Mouse (Mus musculus): ENCODE measurements at regions not wholly inside any gene's neighbourhood (a gene's known extent, or its start where the extent isn't known, plus 50 kb on each side); places are given as distances from the start of the nearest gene placed in this dataset.

DNA sequence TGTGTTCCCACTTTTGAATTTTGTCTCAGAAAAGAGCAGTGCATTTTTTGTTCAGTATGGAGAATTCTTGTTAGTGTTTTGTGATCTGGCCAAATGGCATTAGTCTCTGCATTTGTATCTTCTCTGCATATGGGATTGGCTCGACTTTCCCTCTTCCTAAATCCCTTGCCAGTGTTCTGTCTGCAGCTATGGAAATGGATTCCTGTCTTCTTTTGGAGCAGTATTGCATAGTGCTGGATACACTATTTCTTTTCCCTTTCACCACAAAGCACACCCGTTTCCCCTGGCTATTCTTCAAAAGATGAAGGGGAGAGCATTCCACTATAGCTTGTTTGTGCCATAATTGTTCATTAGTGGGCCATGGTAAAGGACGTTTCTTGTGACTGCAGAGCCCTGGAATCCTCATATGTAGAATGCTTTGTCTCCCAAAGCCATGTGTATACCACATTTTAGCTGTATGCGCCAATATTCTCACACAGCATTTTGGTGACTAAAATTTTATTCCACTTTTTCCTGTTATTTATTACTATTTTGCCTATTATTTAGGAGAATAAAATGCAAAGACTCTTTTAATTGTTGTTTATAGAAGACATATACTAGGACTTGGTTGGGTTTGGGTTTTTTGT is 197.8 kb downstream of the Hs3st1 start:
- DNase-seq, result no peak
- 72% methylated on average over 4 of the region's 4 CpGs for WGBS
- H3K36me3 ChIP-seq (ENCODE audit: control insufficient read depth, insufficient read depth, low read length), result no peaks in the 10 kb centered on the region
- H3K4me3 ChIP-seq (ENCODE audit: insufficient read depth, low read depth, low read length), result no peak overlapping the region
- no peak for TF ChIP-seq POLR2A (IDR thresholded peaks at IDR 0.05; ENCODE audit: low read depth, low read length)
- TF ChIP-seq CTCF (conservative IDR thresholded peaks at IDR 0.05; ENCODE audit: insufficient read depth, insufficient read length, low read depth, low read length), result no peak
- H3K27ac ChIP-seq (ENCODE audit: insufficient read depth, low read depth, low read length), result no peak overlapping the region
- no peaks in the 10 kb centered on the region for H3K4me1 ChIP-seq (ENCODE audit: control insufficient read depth, insufficient read depth, low read length)
- no peaks in the 10 kb centered on the region for H3K27me3 ChIP-seq (replicated peaks; ENCODE audit: control insufficient read depth, insufficient read depth, low read length)

DNA sequence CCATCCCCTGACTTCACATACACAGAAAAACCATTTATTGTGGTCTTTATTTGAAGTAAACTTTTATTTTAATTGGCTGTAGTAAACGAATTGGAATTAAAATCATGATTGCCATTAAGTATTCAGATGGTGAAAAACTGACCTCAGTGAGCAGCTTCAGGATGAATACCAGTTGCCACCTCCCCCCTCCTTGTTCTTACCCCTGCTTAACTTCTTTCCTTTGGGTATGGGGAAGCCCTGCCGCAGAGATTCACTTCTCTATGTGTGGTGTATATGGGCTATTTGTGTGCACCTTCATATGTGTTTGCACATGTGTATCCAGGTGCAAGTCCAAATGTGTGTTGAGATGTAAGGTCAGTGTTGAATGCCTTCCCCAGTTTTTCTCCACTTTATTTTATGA is 218.2 kb downstream of the Hs3st1 start:
- H3K27ac ChIP-seq (ENCODE audit: insufficient read depth, low read depth, low read length), result no peak overlapping the region
- no peak for TF ChIP-seq CTCF (conservative IDR thresholded peaks at IDR 0.05; ENCODE audit: insufficient read depth, insufficient read length, low read depth, low read length)
- TF ChIP-seq POLR2A (IDR thresholded peaks at IDR 0.05; ENCODE audit: low read depth, low read length), result no peak
- H3K27me3 ChIP-seq (replicated peaks; ENCODE audit: control insufficient read depth, insufficient read depth, low read length), result no peaks in the 10 kb centered on the region
- no peaks in the 10 kb centered on the region for H3K36me3 ChIP-seq (ENCODE audit: control insufficient read depth, insufficient read depth, low read length)
- no peaks in the 10 kb centered on the region for H3K4me1 ChIP-seq (ENCODE audit: control insufficient read depth, insufficient read depth, low read length)
- no peak overlapping the region for H3K4me3 ChIP-seq (ENCODE audit: insufficient read depth, low read depth, low read length)
- no peak for DNase-seq
- 63% methylated on average over 2 of the region's 2 CpGs for WGBS

DNA sequence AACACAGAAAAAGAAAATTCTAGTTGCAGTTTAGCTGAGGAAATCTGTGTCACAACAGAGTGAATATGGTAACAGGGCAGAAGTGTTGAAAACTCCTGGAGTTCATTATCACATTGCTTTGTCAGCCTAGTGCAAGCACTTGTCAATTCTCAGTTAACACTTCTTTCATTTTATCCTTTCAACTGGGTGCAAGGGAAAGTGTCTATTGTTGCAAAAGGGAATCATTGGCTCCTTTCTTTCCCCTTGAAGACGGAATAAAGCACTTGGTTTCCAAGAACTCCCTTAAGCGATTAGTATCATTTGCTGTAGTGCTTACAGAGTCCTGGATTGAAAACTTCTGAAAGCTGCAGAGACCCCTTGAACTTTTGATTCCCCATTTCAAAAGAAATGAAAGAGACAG is 218.9 kb downstream of the Hs3st1 start:
- Histone ChIP-seq H3K27me3 (replicated peaks; ENCODE audit: control insufficient read depth, insufficient read depth, low read length) (no peaks in the 10 kb centered on the region), H3K4me3 (ENCODE audit: insufficient read depth, low read depth, low read length) (no peak overlapping the region), H3K36me3 (ENCODE audit: control insufficient read depth, insufficient read depth, low read length) (no peaks in the 10 kb centered on the region), H3K4me1 (ENCODE audit: control insufficient read depth, insufficient read depth, low read length) (no peaks in the 10 kb centered on the region), H3K27ac (ENCODE audit: insufficient read depth, low read depth, low read length) (no peak overlapping the region)
- WGBS, result 54% methylated on average over 2 of the region's 2 CpGs
- TF ChIP-seq POLR2A (IDR thresholded peaks at IDR 0.05; ENCODE audit: low read depth, low read length), result no peak
- DNase-seq, result no peak

DNA sequence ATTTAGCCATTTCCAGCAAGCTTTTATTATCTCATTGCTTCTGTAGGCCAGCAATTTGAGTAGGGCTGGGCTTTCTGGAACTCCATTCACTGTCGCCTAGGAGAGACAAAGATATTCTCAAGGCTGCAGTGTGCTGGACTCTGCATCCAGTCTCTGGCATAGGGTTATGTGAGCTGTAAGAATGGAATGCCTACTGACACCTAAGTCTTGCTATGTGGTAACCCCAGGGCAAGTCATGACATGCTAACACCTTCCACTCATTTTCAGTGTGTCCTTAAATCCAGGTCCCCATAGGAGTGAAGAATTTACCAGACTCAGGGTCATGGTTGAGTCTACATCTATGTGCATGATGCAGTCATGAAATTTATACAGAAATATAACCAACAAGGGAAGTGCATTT is 245.0 kb downstream of the Hs3st1 start:
- TF ChIP-seq POLR2A (IDR thresholded peaks at IDR 0.05; ENCODE audit: low read depth, low read length) (no peak), CTCF (conservative IDR thresholded peaks at IDR 0.05; ENCODE audit: insufficient read depth, insufficient read length, low read depth, low read length) (no peak)
- no peak overlapping the region for H3K27ac ChIP-seq (ENCODE audit: insufficient read depth, low read depth, low read length)
- DNase-seq, result no peak
- H3K4me1 ChIP-seq (ENCODE audit: control insufficient read depth, insufficient read depth, low read length), result no peaks in the 10 kb centered on the region
- H3K4me3 ChIP-seq (ENCODE audit: insufficient read depth, low read depth, low read length), result no peak overlapping the region
- no peaks in the 10 kb centered on the region for H3K27me3 ChIP-seq (replicated peaks; ENCODE audit: control insufficient read depth, insufficient read depth, low read length)
- no peaks in the 10 kb centered on the region for H3K36me3 ChIP-seq (ENCODE audit: control insufficient read depth, insufficient read depth, low read length)
- WGBS, result 72% methylated on average over 1 of the region's 1 CpGs

DNA sequence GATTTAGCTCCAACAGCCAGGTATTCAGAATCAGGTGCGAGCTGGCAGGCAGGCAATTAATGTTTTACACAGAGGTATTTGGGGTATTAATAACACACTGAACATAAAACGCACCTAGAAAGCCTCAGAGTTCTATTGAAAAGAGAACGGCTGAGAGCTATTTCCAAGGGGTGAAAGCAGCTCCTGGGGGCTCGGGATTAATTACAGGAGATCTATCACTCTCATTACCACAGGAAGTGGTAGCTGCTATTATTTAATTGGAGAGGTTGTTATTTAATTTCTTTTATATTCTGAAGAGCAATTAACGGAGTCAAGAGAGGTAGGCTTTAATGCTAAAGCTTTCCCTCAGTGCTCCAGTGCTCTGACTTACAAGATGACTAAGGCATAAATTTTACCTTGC is 272.5 kb downstream of the Hs3st1 start:
- TF ChIP-seq POLR2A (IDR thresholded peaks at IDR 0.05; ENCODE audit: low read depth, low read length) (no peak), CTCF (conservative IDR thresholded peaks at IDR 0.05; ENCODE audit: insufficient read depth, insufficient read length, low read depth, low read length) (no peak)
- no peak for DNase-seq
- Histone ChIP-seq H3K27me3 (replicated peaks; ENCODE audit: control insufficient read depth, insufficient read depth, low read length) (no peaks in the 10 kb centered on the region), H3K36me3 (ENCODE audit: control insufficient read depth, insufficient read depth, low read length) (no peaks in the 10 kb centered on the region), H3K4me1 (ENCODE audit: control insufficient read depth, insufficient read depth, low read length) (no peaks in the 10 kb centered on the region), H3K27ac (ENCODE audit: insufficient read depth, low read depth, low read length) (no peak overlapping the region), H3K4me3 (ENCODE audit: insufficient read depth, low read depth, low read length) (no peak overlapping the region)
- WGBS, result 37% methylated on average over 5 of the region's 5 CpGs

DNA sequence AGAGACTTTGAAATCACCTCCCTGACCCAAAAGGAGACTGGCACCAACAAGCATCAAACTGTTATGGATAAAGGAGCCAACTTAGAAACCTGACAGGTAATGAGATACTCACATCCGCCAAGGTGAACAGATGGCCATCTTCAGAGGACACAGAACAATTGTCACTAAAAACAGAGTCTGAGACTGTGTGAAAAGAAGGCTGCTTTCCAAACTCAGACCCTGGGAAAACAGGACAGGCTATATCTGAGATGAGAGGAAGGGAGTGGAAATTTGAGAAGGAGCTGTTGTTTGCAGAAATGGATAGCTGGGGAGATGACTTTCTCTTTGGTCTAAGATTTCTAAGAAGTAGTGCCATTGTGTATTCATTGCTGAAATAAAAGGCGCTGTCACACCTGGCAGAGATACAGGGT is 297.2 kb downstream of the Hs3st1 start:
- no peaks in the 10 kb centered on the region for H3K4me1 ChIP-seq (ENCODE audit: control insufficient read depth, insufficient read depth, low read length)
- H3K27ac ChIP-seq (ENCODE audit: insufficient read depth, low read depth, low read length), result no peak overlapping the region
- WGBS, result 30% methylated on average over 2 of the region's 2 CpGs
- DNase-seq, result no peak
- no peaks in the 10 kb centered on the region; the same call in 1 of the 2 replicates for H3K27me3 ChIP-seq (replicated peaks; ENCODE audit: control insufficient read depth, insufficient read depth, low read length)
- H3K4me3 ChIP-seq (ENCODE audit: insufficient read depth, low read depth, low read length), result no peak overlapping the region
- TF ChIP-seq CTCF (conservative IDR thresholded peaks at IDR 0.05; ENCODE audit: insufficient read depth, insufficient read length, low read depth, low read length), result no peak
- TF ChIP-seq POLR2A (IDR thresholded peaks at IDR 0.05; ENCODE audit: low read depth, low read length), result no peak
- H3K36me3 ChIP-seq (ENCODE audit: control insufficient read depth, insufficient read depth, low read length), result no peaks in the 10 kb centered on the region

DNA sequence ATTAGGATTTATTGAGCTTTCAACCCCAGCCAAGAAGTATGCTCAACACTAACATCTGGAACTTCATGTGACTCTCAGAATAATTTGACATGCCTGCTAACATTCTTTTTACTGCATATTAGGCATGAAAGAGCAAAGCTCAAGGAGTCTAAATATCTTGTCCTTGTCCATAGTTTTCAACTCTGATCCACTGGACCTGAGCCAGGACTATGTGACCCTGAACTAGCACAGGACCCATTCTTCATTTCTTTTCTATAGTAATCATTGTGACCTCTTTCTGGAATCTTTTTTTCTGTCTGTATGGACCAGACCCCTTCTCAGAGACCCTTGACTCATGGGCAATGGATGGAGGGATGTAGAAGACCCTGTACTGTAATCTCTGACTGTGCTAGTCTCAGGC is 301.6 kb downstream of the Hs3st1 start:
- no peak for DNase-seq
- no peaks in the 10 kb centered on the region; the same call in 1 of the 2 replicates for H3K27me3 ChIP-seq (replicated peaks; ENCODE audit: control insufficient read depth, insufficient read depth, low read length)
- no peak overlapping the region for H3K27ac ChIP-seq (ENCODE audit: insufficient read depth, low read depth, low read length)

More for the DNA sequence above, 301.6 kb downstream of the Hs3st1 start:
- H3K4me1 ChIP-seq (ENCODE audit: control insufficient read depth, insufficient read depth, low read length), result no peaks in the 10 kb centered on the region
- no peaks in the 10 kb centered on the region for H3K36me3 ChIP-seq (ENCODE audit: control insufficient read depth, insufficient read depth, low read length)
- H3K4me3 ChIP-seq (ENCODE audit: insufficient read depth, low read depth, low read length), result no peak overlapping the region
- TF ChIP-seq POLR2A (IDR thresholded peaks at IDR 0.05; ENCODE audit: low read depth, low read length), result no peak
- no peak for TF ChIP-seq CTCF (conservative IDR thresholded peaks at IDR 0.05; ENCODE audit: insufficient read depth, insufficient read length, low read depth, low read length)

Measured in kidney, adult 2 months (tissue).